Mouse (Mus musculus) right cerebral cortex, postnatal 14 days (tissue): ENCODE measurements around the gene Zbtb22.
A peak's percentile ranks its signal among the peaks of the same experiment; 100 is the strongest.

Experiments used
- DNase-seq: peaks from one replicate; pipeline ENCODE4 v3.0.0; 2022

The Zbtb22 gene

DNA sequence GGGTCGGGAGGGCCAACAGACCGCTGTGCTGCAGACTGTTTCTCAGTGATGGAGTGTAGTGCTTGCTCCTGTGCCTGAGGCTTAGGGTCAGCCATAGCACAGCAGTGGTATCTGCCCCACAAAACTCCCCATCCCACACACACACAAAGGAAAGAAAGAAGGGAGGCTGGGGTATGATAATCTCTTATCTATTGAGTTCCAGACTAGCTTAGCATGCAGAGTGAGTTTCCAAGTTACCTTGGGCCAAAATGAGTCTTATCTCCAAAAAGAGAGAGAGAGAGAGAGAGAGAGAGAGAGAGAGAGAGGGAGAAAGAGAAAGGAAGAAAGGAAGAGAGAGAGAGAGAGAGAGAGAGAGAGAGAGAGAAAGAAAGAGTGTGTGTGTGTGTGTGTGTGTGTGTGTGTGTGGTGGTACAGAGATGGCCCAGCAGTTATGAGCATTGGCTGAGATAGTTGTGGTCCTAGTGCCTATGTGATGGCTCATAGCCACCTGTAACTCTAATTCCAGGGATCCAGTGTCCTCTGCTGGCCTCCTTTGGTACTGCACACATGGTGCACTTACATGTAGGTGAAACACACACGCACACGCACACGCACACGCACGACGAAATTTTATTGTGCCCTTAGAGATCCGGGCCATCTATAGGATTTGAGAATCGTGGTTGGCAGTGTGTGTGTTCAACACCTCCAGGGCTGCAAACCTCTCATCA, 9.0 kb downstream of the Zbtb22 start:
- peak; percentile 53 for DNase-seq

GRCm38 (mm10) chr17:33925406-33926116, 9.9 kb downstream of the Zbtb22 start:
- no peak for DNase-seq

- DNase-seq, result no peak
These were observed 10.7 kb downstream of the Zbtb22 start for GRCm38 (mm10) chr17:33926207-33926932.

DNA sequence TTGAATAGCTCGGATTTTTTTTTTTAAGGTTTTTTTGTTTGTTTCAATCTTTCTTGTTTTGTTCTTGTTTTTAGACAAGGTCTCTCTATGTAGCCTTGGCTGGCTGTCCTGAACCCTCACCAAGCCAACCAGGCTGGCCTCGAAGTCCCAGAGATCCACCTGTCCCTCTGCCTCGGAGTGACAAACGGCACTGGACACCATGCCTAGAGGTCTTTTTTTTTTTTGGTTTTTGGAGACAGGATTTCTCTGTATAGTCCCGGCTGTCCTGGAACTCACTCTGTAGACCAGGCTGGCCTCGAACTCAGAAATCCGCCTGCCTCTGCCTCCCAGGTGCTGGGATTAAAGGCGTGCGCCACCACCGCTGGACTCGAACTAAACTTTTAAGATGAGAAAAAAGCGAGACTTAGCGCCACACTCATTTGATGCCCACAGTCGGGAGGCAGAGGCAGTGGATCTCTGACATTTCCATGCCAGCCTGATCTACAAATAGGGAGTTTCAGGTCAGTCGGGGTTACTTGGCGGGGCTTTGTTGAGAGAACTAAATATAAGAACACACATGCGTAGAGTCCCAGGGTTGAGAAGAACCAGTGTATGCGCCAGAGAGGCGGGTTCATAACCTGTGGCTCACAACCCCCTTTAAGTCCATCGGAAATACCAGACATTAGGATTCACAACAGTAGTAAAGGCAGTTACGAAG, 12.7 kb downstream of the Zbtb22 start:
- DNase-seq, result no peak

- peak; percentile 95 for DNase-seq
These were observed 13.9 kb downstream of the Zbtb22 start, which contains the start of gene Rgl2 for GRCm38 (mm10) chr17:33929371-33930279. TSS of gene Rgl2 (plus strand) at chr17:33929543.

- DNase-seq, result peak; percentile 43
These were observed 14.8 kb downstream of the Zbtb22 start for GRCm38 (mm10) chr17:33930280-33931158.

GRCm38 (mm10) chr17:33931159-33931866, 15.6 kb downstream of the Zbtb22 start:
- no peak for DNase-seq

DNA sequence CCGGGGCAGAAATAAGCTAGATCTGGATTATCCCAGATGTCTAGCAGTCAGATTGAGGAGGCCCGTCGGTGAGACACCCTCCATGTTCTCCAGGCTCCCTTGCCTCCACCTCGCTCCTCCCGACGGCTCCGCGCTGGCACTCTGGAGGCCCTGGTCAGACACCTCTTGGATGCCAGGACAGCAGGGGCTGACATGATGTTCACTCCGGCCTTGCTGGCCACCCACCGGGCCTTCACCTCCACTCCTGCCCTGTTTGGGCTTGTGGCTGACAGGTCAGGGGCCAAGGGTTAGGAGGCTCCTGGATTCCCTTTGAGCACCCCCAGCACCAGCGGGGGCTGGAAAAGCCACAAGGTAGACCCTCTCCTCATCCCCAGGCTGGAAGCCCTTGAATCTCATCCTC, 16.2 kb downstream of the Zbtb22 start:
- DNase-seq, result no peak

DNA sequence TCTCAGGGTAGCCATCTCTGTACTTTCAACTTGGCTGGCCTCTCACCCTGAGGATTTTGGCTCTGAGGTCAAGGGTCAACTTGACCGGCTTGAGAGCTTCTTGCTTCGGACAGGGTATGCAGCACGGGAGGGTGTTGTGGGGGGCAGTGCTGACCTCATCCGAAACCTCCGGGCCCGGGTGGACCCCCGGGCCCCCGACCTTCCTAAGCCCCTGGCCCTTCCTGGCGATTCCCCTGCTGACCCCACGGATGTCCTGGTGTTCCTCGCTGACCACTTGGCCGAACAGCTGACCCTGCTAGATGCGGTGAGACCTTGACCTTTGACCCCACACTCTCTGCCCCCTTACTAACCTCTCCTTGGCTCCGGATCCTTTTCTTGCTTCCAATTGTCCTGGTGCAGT, 16.7 kb downstream of the Zbtb22 start:
- DNase-seq, result no peak

- no peak for DNase-seq
These were observed 17.3 kb downstream of the Zbtb22 start for GRCm38 (mm10) chr17:33932970-33933369.

GRCm38 (mm10) chr17:33935422-33936055, 19.8 kb downstream of the Zbtb22 start:
- no peak for DNase-seq

GRCm38 (mm10) chr17:33936993-33937392, 21.3 kb downstream of the Zbtb22 start:
- no peak for DNase-seq

DNA sequence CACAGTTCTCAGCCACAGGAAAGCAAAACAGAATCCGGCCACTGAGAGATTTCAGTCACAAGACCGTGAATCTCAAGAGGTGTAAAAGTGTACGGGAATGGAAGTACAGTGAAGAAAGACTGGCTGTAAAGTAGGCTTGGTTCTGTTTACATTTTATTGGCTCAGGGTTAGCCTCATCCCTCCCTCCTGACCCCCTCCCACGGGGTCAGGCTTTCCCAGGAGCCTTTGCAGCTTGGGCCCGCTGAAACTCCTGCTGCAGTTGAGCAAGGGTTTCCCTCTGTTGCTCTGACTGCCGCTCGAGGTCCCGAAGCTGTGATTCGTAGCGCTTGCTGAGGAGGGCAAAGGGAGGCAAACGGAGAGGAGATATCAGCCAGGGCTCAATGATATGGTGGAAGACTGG, 23.1 kb downstream of the Zbtb22 start:
- DNase-seq, result no peak

GRCm38 (mm10) chr17:33940206-33940805, 24.6 kb downstream of the Zbtb22 start, which contains the start of the genes Pfdn6 and Wdr46:
TSS of gene Pfdn6 (minus strand) at chr17:33940343.
TSS of gene Wdr46 (plus strand) at chr17:33940660.
- DNase-seq, result peak; percentile 83

GRCm38 (mm10) chr17:33940981-33941380, 25.3 kb downstream of the Zbtb22 start:
- DNase-seq, result no peak

GRCm38 (mm10) chr17:33941381-33941780, 25.7 kb downstream of the Zbtb22 start:
- no peak for DNase-seq

- DNase-seq, result no peak
These were observed 27.8 kb downstream of the Zbtb22 start for GRCm38 (mm10) chr17:33943454-33943853.

DNA sequence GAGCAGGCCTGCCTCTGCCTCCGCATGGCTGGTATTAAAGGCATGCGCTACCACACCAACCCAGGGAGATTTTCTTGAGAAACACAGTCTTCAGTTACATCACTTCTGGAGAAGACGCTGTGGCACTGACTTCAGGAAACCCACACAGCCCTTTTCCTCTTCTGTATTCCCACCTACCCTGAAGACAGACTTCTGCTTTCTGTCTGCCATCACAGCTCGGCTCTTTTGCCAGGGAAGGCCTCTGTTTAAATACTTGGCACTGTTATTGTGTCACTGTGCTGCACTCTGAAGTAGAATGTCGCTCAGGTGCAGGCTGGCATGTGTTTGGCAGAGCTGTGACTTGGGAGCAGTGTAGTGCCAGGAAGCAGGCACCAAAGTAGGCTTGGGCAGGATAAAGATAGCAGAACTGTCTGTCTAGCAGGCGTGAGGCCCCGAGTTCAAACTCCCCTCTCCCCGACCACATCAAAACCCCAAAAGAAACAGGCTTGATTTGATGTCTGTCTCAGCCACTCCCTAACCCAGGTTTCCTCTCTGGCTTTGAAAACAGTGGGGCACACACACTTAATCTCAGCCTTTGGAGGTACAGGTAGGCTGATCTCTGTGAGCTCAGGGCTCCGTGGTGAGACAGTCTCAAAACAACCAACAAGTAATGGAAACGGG, 31.9 kb downstream of the Zbtb22 start:
- no peak for DNase-seq
